Mouse (Mus musculus): ENCODE measurements at regions not wholly inside any gene's neighbourhood (a gene's known extent, or its start where the extent isn't known, plus 50 kb on each side); places are given as distances from the start of the nearest gene placed in this dataset.

- DNase-seq = peak; percentile 16 to 19
Measured at GRCm38 (mm10) chr11:112621385-112622120, 160.5 kb upstream of the Sox9 start.

DNA sequence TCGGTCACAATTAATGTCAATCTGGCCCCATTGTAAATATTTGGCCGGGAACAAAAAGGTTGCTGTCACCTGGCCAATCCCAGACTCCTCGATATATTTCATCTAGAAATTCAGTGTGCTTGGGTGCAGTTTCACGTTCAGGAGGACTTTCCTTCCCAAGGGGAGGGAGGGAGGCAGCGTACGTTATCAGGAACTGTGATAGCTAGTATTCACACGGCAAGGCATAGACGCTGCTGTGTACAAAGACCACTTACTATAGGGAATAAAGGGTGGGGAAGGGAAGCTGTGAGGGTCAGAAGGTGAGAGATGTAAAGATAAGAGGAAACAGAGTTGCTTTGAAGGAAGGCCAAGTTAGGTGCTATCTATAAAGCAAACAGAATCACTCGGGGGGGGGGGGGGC lies 132.7 kb upstream of the Sox9 start:
- DNase-seq = no peak

DNA sequence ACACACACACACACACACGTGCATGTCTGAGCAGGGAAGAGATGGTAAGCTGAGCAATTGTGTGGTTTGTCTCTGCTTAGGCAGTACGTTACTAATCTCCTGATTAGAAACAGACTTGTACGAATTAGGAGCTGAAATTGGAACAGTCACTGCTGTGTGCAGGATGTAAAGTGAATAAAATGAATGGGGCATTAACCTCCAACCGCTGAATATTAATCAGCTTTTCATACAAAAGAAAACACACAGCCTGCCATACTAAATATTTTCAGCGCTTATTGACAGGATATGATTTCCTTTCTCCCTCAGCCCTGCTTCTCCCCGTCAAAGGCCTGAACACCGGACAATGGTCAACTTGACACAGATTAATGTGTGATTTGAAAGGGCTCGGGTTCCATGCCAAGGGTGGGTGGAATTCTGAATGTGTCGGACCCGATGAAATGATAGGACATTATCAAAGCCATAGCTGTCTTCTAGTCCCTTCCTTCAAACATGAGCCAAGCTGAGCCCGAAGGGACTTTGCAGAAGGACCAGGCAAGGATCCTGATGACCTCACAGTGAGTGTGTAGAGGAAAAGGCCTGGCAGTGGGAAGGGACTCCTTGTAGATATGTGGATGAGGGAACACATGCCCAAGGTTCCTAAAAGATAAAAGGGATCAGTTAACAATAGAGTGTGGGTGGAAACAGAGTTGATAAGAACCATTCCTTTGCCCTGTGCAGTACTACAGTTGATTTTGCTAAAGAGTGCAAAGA lies 124.4 kb upstream of the Sox9 start:
- no peak for DNase-seq

- DNase-seq = no peak
Measured at GRCm38 (mm10) chr11:112659911-112660310, 122.1 kb upstream of the Sox9 start.

DNA sequence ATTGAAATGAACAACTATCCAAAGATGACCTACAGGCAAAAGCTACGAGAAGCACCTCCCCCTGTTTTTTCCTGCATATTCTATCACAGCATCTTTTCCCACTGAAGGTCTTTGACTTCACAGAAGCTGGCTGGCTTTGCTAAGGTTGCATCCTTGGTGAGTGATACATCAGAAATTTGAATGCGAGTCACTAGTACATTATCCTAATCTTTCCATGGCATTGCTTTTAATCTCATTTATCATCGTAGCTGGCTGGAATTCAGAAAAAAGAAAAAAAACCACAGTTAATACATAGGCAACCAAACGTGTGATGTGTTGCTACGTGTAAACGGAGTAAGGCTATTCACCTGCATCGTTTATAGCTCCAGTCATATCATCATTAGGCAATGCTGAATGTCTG lies 120.6 kb upstream of the Sox9 start:
- DNase-seq = no peak

GRCm38 (mm10) chr11:112667311-112667710 lies 114.7 kb upstream of the Sox9 start:
- no peak for DNase-seq

DNA sequence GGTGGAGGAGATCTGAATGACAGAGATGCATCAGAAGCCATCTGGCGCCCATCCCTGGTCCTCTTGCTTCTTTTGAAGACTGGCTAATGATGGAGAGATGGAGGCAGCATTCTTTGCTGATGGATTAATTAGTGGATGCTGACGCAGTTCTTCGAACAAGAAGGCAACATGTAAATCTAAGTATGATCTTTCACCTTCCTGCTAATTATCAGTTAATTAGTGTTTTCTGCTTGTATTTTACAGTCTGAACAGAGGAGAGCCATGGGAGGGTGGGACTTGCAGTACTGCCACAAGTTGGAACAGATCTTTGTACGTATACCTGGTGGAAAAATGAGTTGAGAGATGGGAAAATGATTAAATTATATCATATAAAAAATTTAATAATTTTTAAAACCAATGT lies 109.9 kb upstream of the Sox9 start:
- no peak for DNase-seq

DNA sequence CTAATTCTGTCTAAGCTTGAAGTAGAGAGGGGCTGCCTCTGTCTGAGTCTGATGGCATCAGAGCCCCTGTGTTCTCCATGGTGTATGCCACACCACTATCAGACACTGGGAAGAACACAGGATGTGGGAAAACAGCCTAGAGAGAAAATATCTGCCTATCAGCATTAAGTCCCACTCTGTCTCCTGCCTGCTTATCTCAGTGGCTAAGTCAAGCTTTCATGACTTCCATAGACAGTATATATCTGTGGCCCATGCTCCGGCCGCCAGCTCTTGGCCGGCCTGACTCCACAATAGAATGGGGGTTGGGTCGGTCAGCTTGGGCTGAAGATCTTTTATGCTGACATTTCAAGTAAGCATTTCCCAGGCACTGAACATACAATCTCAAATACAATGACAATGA lies 92.0 kb upstream of the Sox9 start:
- no peak for DNase-seq

DNA sequence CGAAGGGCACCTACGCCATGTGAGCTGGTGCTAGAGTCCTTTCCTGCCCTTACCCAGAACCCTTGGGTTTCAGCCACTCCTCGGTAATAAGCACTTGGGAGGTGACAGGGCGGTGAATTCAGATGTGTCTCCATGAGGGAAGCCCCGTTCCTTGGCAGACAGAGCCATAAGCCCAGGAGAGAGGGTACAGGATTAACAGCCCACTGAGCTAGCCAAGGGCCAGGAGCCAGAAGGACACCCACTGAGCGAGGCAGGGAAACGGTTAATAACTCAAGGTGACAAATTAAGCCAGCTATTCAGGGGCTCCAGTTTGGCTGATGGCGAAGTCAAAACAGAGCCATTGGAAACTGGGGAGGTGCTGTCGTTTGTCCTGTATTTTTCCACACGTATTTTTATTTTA lies 75.9 kb upstream of the Sox9 start:
- no peak for DNase-seq

GRCm38 (mm10) chr11:112708119-112708730 lies 73.8 kb upstream of the Sox9 start:
- no peak for DNase-seq

DNA sequence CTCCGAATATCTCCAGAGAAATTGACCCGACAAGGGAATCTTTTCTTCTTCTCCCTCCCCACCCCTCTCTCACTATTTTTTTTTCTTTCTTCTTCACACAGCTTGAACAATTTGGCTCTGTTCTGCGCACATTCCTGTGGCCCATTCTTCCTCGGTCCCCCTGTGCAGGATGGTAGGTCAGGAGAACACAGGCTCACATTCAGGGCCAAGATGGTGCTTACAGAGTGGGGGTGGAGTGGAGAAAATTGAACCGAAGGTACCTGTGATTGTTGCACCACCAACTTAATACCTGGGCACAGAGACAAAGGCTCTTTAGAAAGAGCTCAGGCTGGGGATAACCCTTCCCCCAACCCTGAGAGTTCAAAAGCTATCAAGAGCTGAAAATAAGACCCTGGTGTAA lies 70.4 kb upstream of the Sox9 start:
- no peak for DNase-seq

GRCm38 (mm10) chr11:112718547-112718946 lies 63.5 kb upstream of the Sox9 start:
- DNase-seq = no peak

DNA sequence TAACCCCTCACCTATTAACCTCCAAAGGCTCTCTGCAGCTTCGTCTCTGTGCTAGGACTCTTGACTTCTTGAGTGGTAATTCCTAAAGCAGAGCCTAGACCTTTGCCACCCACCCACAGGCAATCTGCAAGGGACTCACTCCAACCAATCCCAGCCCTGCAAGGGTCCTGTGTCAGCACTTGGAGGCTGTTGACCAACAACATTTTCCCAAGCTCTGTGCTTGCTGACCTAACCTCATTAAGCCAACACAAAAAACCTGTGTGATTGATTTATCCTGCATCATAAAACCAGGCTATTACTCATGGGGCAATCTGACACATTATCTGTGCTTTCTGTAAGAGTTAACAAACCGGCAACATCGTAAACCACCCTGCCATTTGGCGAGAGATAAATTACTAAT lies 61.4 kb upstream of the Sox9 start:
- DNase-seq = no peak

DNA sequence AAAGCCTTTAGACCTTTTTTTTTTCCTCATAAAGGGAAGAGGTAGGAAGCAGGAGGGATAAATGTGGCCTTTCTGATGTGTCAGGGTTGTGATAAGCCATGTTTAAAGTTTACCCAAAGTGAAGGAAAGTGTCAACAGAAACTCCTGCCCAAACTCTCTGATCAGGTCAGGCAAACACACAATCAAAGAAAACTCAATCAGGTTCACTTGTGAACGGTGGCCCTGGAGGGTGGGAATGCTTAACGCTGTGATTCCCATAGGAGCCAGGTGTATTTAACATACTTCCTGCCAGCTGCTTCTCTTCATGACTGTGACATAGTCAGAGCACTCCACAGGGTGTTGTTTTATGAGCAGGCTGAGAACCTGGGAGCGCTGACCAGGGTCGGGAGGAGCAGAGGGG lies 59.1 kb upstream of the Sox9 start:
- DNase-seq = no peak

- peak in 1 of 2 experiments; percentile 9 for DNase-seq
Measured at GRCm38 (mm10) chr11:112728154-112728952, 53.7 kb upstream of the Sox9 start.
